Mouse (Mus musculus) cortical plate, adult 2 months (tissue): ENCODE measurements around the gene Cenpa. TPM values are rescaled to one million over a fixed set of nuclear protein-coding genes. Genes with fewer than 3 reads are reported as not detected.

ENCODE experiments used
- H3K27ac ChIP-seq: fragments of 200-500 bp; 2 replicates; pipeline ENCODE4 v1.5.1; 2012; ENCODE audit warnings: low read length, control low read depth, inconsistent platforms; ENCODE audit not compliant: insufficient read depth
- H3K4me1 ChIP-seq: fragments of 200-500 bp; 2 replicates; pipeline ENCODE4 v1.6.1; 2011; ENCODE audit warnings: low read length; ENCODE audit not compliant: control insufficient read depth, insufficient read depth
- H3K4me3 ChIP-seq: fragments of 200-500 bp; 2 replicates; pipeline ENCODE4 v1.5.1; 2011; ENCODE audit warnings: mild to moderate bottlenecking, low read length, control low read depth; ENCODE audit not compliant: insufficient read depth
- CTCF ChIP-seq: fragments of 200-500 bp; IDR thresholded peaks from 2 replicates; pipeline ENCODE4 v1.5.1; 2011; ENCODE audit warnings: mild to moderate bottlenecking, control low read depth, low read length; ENCODE audit not compliant: insufficient read depth; ENCODE audit errors: extremely low read depth
- POLR2A ChIP-seq: fragments of 200-500 bp; IDR thresholded peaks from 2 replicates; pipeline ENCODE4 v1.6.1; 2011; ENCODE audit warnings: mild to moderate bottlenecking, low read length, control low read depth; ENCODE audit not compliant: insufficient read depth; ENCODE audit errors: extremely low read depth
- polyA plus RNA-seq: library from polyadenylated mRNA; depleted of rRNA; stranded (reverse); fragments of >200 nt; gene quantifications from 2 replicates; pipeline ENCODE4 v1.2.3, GENCODE M21; 2012; rRNA removed

Cenpa gene
- polyA plus RNA-seq, 1 experiment = 7.1 TPM

DNA sequence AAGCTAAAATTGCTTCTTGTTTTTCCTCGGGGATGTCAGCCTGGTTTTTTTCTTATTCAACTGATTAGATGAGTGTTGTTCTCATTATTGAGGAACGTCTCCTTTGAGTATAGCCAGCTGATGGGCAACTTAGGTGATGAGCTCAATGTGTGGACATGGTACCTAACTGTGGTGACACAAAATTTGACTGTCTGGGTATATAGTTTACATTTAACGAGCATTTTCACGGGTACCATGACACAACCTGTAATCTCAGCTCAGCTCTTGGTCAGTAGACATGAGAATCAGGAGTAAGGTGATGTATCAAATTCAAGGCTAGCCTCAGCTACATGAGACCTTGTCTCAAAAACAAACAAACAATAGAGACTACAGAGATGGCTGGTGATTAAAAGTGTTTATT lies 50.9 kb downstream of the Cenpa start:
- TF ChIP-seq CTCF (no peak), POLR2A (no peak)
- Histone ChIP-seq H3K4me3 (no peak overlapping the region), H3K27ac (no peak overlapping the region), H3K4me1 (no peaks in the 10 kb centered on the region)

DNA sequence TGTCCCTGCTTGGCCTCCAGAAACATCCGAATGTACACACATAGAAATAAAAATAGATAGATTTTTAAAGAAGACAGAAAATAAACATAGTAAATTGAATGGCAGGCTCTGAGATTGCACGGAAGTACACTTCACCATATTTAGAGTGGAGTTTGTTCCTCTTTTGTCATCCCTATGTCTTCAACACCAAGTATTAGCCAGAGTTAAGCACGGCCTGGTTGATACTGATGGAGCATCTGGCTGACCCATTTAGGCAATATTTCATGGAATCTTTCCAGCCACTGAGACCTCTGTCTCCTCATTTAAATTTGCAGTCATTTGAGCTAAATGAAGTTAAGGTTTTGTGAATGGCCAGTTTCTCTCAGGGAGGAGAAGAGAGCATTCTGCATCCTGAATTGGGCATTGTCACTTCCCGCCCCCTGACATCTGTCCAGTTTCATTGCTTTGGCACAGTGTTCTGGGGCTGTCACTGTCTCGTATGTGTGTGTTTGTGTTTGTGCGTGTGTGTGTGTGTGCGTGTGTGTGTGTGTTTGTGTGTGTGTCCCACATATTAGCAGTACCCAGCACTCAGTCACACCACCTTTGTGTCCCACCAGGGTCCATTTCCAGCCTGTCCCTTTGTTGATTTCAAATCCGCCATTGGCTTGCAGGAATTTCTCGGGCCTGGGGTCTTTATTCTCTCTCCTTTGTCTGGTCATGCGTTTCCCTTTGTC lies 51.6 kb downstream of the Cenpa start:
- no peaks in the 10 kb centered on the region for H3K4me1 ChIP-seq
- TF ChIP-seq CTCF = no peak
- no peak for TF ChIP-seq POLR2A
- no peak overlapping the region for H3K27ac ChIP-seq

DNA sequence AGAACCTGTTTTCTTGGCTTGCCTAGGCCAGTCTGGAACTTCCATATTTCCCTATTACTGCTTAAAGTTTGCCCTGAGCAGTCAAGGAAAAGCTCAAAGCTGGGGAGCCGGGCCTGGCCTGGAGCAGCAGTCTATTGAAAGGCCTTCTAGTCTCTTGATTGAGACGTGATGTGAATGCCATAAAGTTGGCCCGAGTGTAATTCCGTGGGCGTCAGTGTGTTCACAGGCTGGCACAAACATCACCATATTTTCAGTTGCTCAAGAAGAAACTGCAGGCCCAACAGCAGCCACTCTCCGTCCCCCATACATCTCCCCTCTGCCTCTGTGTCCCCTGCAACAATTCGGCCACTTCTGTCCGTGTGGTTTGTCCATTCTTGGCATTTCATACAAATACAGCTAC lies 55.4 kb downstream of the Cenpa start:
- TF ChIP-seq CTCF = no peak
- no peak for TF ChIP-seq POLR2A
- Histone ChIP-seq H3K4me3 (no peak overlapping the region), H3K27ac (no peak overlapping the region), H3K4me1 (no peaks in the 10 kb centered on the region)

More for the DNA sequence above, 51.6 kb downstream of the Cenpa start:
- H3K4me3 ChIP-seq = no peak overlapping the region

Other genes with a start within 250 kb of the Cenpa start
- 13.9 and 17.4 TPM in 2 replicates for gene Otof, start 204.8 kb upstream of the Cenpa start, polyA plus RNA-seq
- gene 1700001C02Rik, start 200.7 kb upstream of the Cenpa start, polyA plus RNA-seq = 0.25 and 1.1 TPM in 2 replicates
- gene Cib4, start 120.9 kb upstream of the Cenpa start, polyA plus RNA-seq = not detected in 2 replicates
- gene Kcnk3, start 78.6 kb upstream of the Cenpa start, polyA plus RNA-seq = 18.5 and 20.0 TPM in 2 replicates
- 57.8 and 60.0 TPM in 2 replicates for gene Slc35f6, start 18.8 kb upstream of the Cenpa start, polyA plus RNA-seq
- 16.9 and 18.9 TPM in 2 replicates for gene Dpysl5, start 44.8 kb downstream of the Cenpa start, polyA plus RNA-seq
- gene Mapre3, start 147.9 kb downstream of the Cenpa start, polyA plus RNA-seq = 268 and 302 TPM in 2 replicates
- gene Tmem214, start 201.2 kb downstream of the Cenpa start, polyA plus RNA-seq = 75.1 and 77.9 TPM in 2 replicates
- gene Agbl5, start 221.9 kb downstream of the Cenpa start, polyA plus RNA-seq = 15.7 and 17.0 TPM in 2 replicates
- 150 and 171 TPM in 2 replicates for gene Ost4, start 241.0 kb downstream of the Cenpa start, polyA plus RNA-seq
- 2.7 and 3.1 TPM in 2 replicates for gene Emilin1, start 246.6 kb downstream of the Cenpa start, polyA plus RNA-seq